ENCODE assay signal across 27 mouse cellular contexts in the genomic region with DNA sequence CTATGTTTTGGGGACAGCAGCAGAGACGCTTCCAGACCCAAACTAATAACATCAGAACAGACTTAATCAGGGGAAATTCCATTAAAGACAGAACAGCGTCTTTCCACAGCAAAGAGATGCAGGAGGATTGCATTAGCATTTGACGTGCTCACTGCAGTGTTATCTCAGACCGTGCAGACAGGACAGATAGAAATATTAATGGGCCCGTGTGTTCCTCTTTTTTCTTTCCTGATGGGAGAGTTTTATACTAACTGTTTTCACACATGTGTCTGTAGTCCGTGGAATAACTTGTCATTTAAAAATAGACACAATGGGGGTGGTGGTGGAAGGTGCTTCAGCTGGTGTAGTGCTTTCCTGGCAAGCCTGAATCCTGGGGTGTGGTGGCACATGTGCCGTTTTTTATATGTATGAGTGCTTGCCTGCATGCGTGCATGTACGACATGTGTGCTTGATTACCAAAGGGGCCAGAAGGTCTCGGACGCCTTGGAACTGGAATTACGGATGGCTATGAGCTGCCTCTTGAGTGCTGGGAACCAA. TPM values are rescaled to one million over a fixed set of nuclear protein-coding genes. Genes with fewer than 3 reads are reported as not detected.
DNase-seq lines count a peak whose midpoint lies in the region; ATAC-seq and TF ChIP-seq lines count a peak whose summit lies in the region.
"Had no signal": no experiment of that assay in that cellular context is flagged by ENCODE, and none has a peak within 500 bp of the region (broad histone marks: within the 10 kb centered on the region; RNA-seq: fewer than 3 reads in every experiment).

No protein-coding gene starts in this region.

- peak; percentile 33 for ATAC-seq in megakaryocyte progenitor cell, adult 5-6 weeks (replicated peaks; ENCODE audit: poor library complexity)
- ATAC-seq: forebrain, postnatal 0 days; inflammation-experienced regulatory T-cells, adult 6 months; liver, embryonic 12.5 days; liver, postnatal 0 days had no signal

- TF ChIP-seq POLR2A in MEL (IDR thresholded peaks at IDR 0.05; ENCODE audit: control insufficient read depth in 1 of 2, insufficient read depth in 1 of 2, low read depth in 1 of 2, low read length in 2 of 2, poor library complexity in 1 of 2): no peak

- H3K9me3 ChIP-seq in MEL (replicated peaks; ENCODE audit: insufficient read depth, low read length): no peaks in the 10 kb centered on the region
- H3K9me3 ChIP-seq: forebrain, embryonic 12.5 days; heart, embryonic 10.5 days; heart, embryonic 15.5 days; liver, embryonic 12.5 days had no signal

- peaks cover 7 to 21% of the 10 kb centered on the region in 2 experiments; a peak in 3 of 4 replicates for H3K36me3 ChIP-seq in MEL (ENCODE audit: control insufficient read depth in 1 of 2, insufficient read depth in 2 of 2, low read length in 2 of 2)
- H3K36me3 ChIP-seq: forebrain, embryonic 12.5 days; heart, embryonic 10.5 days; heart, embryonic 15.5 days; liver, embryonic 12.5 days had no signal

- H3K4me1 ChIP-seq in MEL (ENCODE audit: control insufficient read depth in 1 of 2, insufficient read depth in 2 of 2, low read length in 2 of 2): peaks cover 6 to 19% of the 10 kb centered on the region in 2 experiments
- H3K4me1 ChIP-seq: forebrain, embryonic 12.5 days; heart, embryonic 10.5 days; liver, embryonic 12.5 days had no signal

- H3K27me3 ChIP-seq in MEL (ENCODE audit: control insufficient read depth in 1 of 2, insufficient read depth in 2 of 2, low read length in 2 of 2): no peaks in the 10 kb centered on the region
- H3K27me3 ChIP-seq: CH12.LX; heart, embryonic 15.5 days; liver, embryonic 12.5 days had no signal

- peak; percentile 84 to 93 for TF ChIP-seq EP300 in MEL (IDR thresholded peaks at IDR 0.05; ENCODE audit: low read depth in 1 of 2, low read length in 2 of 2)

- H3K4me3 ChIP-seq in layer of hippocampus, adult 2 months: no peak overlapping the region
- H3K4me3 ChIP-seq in MEL (ENCODE audit: control insufficient read depth in 1 of 2, insufficient read depth in 1 of 2, low read depth in 2 of 2, low read length in 2 of 2): no peak overlapping the region
- H3K4me3 ChIP-seq: erythroblast, embryonic 14.5 days; forebrain, embryonic 12.5 days; heart, embryonic 10.5 days; heart, embryonic 15.5 days; liver, embryonic 12.5 days had no signal

- H3K9ac ChIP-seq in MEL (ENCODE audit: control insufficient read depth, low read depth, low read length, poor library complexity, severe bottlenecking): no peak overlapping the region
- H3K9ac ChIP-seq: forebrain, embryonic 12.5 days; forebrain, postnatal 0 days; heart, embryonic 15.5 days; liver, embryonic 12.5 days; liver, postnatal 0 days had no signal

- DNase-seq in layer of hippocampus, adult 2 months (ENCODE audit: low spot score in 2 of 2): peak in 1 of 2 experiments; percentile 33
- DNase-seq in layer of hippocampus, postnatal 36 days: no peak
- DNase-seq in MEL (ENCODE audit: low read depth, low spot score) (peak; percentile 79), MEL-GATA-1-ER (ENCODE audit: extremely low read depth, low read depth) (peak; percentile 71)
- DNase-seq in urinary bladder, postnatal 36 days (ENCODE audit: low spot score in 2 of 2): no peak
- DNase-seq: adrenal gland, postnatal 14 days; cerebellum, adult 11-12 months; cerebellum, postnatal 10 days; forebrain, postnatal 0 days; gastrocnemius, postnatal 25 days; heart, adult 11 months; kidney, adult 11 months; kidney, postnatal 14 days; liver, postnatal 0 days; lung, postnatal 36 days; midbrain, embryonic 14.5 days; right cerebral cortex, postnatal 4 days; thymus, adult 2 months; thymus, postnatal 36 days had no signal

- H3K79me2 ChIP-seq in MEL (ENCODE audit: control insufficient read depth, insufficient read depth, low read length, poor library complexity): no peaks in the 10 kb centered on the region

- TF ChIP-seq CTCF in layer of hippocampus, adult 2 months (conservative IDR thresholded peaks at IDR 0.05): no peak
- no peak for TF ChIP-seq CTCF in MEL (IDR thresholded peaks at IDR 0.05 in 2 of 3, conservative IDR thresholded peaks at IDR 0.05 in 1 of 3; ENCODE audit: control insufficient read depth in 1 of 3, insufficient read depth in 1 of 3, low read depth in 2 of 3, low read length in 3 of 3, poor library complexity in 1 of 3, severe bottlenecking in 1 of 3)

- peak overlapping the region; percentile 77 for H3K27ac ChIP-seq in layer of hippocampus, adult 2 months
- H3K27ac ChIP-seq in MEL (ENCODE audit: control insufficient read depth, low read depth, low read length): peak overlapping the region; percentile 51
- H3K27ac ChIP-seq: forebrain, embryonic 12.5 days; heart, embryonic 10.5 days; heart, embryonic 15.5 days; liver, embryonic 12.5 days had no signal

- TF ChIP-seq RAD21 in MEL (IDR thresholded peaks at IDR 0.05; ENCODE audit: low read depth, low read length): no peak

TF ChIP-seq in MEL, 35 proteins besides CTCF, POLR2A, EP300 and RAD21:
- no peak for TF ChIP-seq GABPA (IDR thresholded peaks at IDR 0.05; ENCODE audit: low read depth, low read length)
- peak; percentile 88 for TF ChIP-seq ETS1 (IDR thresholded peaks at IDR 0.05; ENCODE audit: low read depth, low read length)
- no peak for TF ChIP-seq E2F4 (IDR thresholded peaks at IDR 0.05; ENCODE audit: borderline replicate concordance, low read depth, low read length)
- TF ChIP-seq BHLHE40 (IDR thresholded peaks at IDR 0.05; ENCODE audit: borderline replicate concordance, low read depth, low read length): peak; percentile 79
- TF ChIP-seq POLR2AphosphoS5 (IDR thresholded peaks at IDR 0.05; ENCODE audit: borderline replicate concordance, low read depth, low read length): no peak
- peak; percentile 82 for TF ChIP-seq MYC (IDR thresholded peaks at IDR 0.05; ENCODE audit: low read depth, low read length)
- peak; percentile 7; the same call in 1 of the 2 replicates for TF ChIP-seq SMC3 (IDR thresholded peaks at IDR 0.05; ENCODE audit: low read depth, low read length)
- peak; percentile 86 for TF ChIP-seq MXI1 (IDR thresholded peaks at IDR 0.05; ENCODE audit: low read depth, low read length)
- TF ChIP-seq NELFE (IDR thresholded peaks at IDR 0.05; ENCODE audit: low read depth, low read length): no peak
- peak; percentile 83 for TF ChIP-seq SIN3A (IDR thresholded peaks at IDR 0.05; ENCODE audit: low read length)
- no peak for TF ChIP-seq KAT2A (conservative IDR thresholded peaks at IDR 0.05; ENCODE audit: low read depth, low read length)
- TF ChIP-seq MAX (IDR thresholded peaks at IDR 0.05; ENCODE audit: low read length): peak; percentile 77; the same call in 1 of the 2 replicates
- peak; percentile 81 for TF ChIP-seq TAL1 (IDR thresholded peaks at IDR 0.05; ENCODE audit: low read length)
- TF ChIP-seq MAFK (IDR thresholded peaks at IDR 0.05; ENCODE audit: borderline replicate concordance, low read depth, low read length): no peak
- TF ChIP-seq HCFC1 (IDR thresholded peaks at IDR 0.05; ENCODE audit: low read depth, low read length): no peak
- peak; percentile 62 for TF ChIP-seq RCOR1 (IDR thresholded peaks at IDR 0.05; ENCODE audit: low read depth, low read length)
- peak; percentile 94 for TF ChIP-seq GATA1 (IDR thresholded peaks at IDR 0.05; ENCODE audit: low read depth, low read length)
- TF ChIP-seq TCF12 (IDR thresholded peaks at IDR 0.05; ENCODE audit: low read depth, low read length): peak; percentile 88
- TF ChIP-seq ZNF384 (IDR thresholded peaks at IDR 0.05; ENCODE audit: low read depth, low read length): peak; percentile 32; the same call in 1 of the 2 replicates

RNA-seq across cellular contexts. Expression of gene Parvg, which starts 12.5 kb away (rescaled TPM):
- total RNA-seq in layer of hippocampus, adult 2 months (2021): 10 to 100 TPM; 20.9 to 26.6 TPM
- 10 to 100 TPM; 15.8 to 24.3 TPM for total RNA-seq in layer of hippocampus, postnatal 36 days (2021)
- total RNA-seq in MEL (2012; rRNA removed): 58.8 and 67.5 TPM in 2 replicates
- 100 to 1,000 TPM in 1 of 2 experiments, not detected in 1; 142 TPM for polyA plus RNA-seq in MEL (2012; ENCODE audit: insufficient read depth in 1 of 2, insufficient read length in 2 of 2, low read depth in 1 of 2, low replicate concordance in 2 of 2, missing spikeins in 1 of 2)
- total RNA-seq in megakaryocyte progenitor cell, adult 5-6 weeks (2015): 99.4 and 106 TPM in 2 replicates
- 246 and 253 TPM in 2 replicates for total RNA-seq in megakaryocyte progenitor cell, adult 5-6 weeks (2017)

Comparison
In these comparisons a context has a peak if more than half of its experiments do, and no peak if none do; other contexts are left out.
1. DNase-seq: peak in MEL (single experiment) and MEL-GATA-1-ER (single experiment); none in layer of hippocampus, postnatal 36 days (0 of 2) and urinary bladder, postnatal 36 days (0 of 2).